Mouse (Mus musculus): Measurements from ENCODE around the gene Bcat2. TPM values are rescaled to one million over a fixed set of nuclear protein-coding genes. Genes with fewer than 3 reads are reported as not detected.
"Not testable (repeated sequence)": the region's sequence is repeated elsewhere in the genome, so short reads cannot be mapped to it uniquely, and the experiment has no call there.

The Bcat2 gene
- 111 and 127 TPM in 2 replicates for polyA plus RNA-seq (2012; rRNA removed)

GRCm38 (mm10) chr7:45570103-45570741, at the start of gene Bcat2:
Bcat2 (plus strand) TSS chr7:45570153.
- DNase-seq (ENCODE audit: low read depth), result no peak

GRCm38 (mm10) chr7:45520605-45521004, 49.3 kb upstream of the Bcat2 start:
- DNase-seq (ENCODE audit: low read depth), result no peak

GRCm38 (mm10) chr7:45521728-45522184, 48.2 kb upstream of the Bcat2 start:
- no peak for DNase-seq (ENCODE audit: low read depth)

GRCm38 (mm10) chr7:45522194-45522752, 47.7 kb upstream of the Bcat2 start:
- DNase-seq (ENCODE audit: low read depth), result no peak

- no peak for DNase-seq (ENCODE audit: low read depth)
These were observed 46.8 kb upstream of the Bcat2 start for GRCm38 (mm10) chr7:45522957-45523676.

- no peak for DNase-seq (ENCODE audit: low read depth)
These were observed 46.2 kb upstream of the Bcat2 start for GRCm38 (mm10) chr7:45523678-45524170.

- DNase-seq (ENCODE audit: low read depth), result no peak
These were observed 44.9 kb upstream of the Bcat2 start for GRCm38 (mm10) chr7:45524841-45525621.

- no peak for DNase-seq (ENCODE audit: low read depth)
These were observed 44.0 kb upstream of the Bcat2 start, which contains the start of the genes Ppp1r15a and Plekha4 for GRCm38 (mm10) chr7:45525809-45526473. Ppp1r15a (minus strand) TSS chr7:45526268. Plekha4 (plus strand) TSS chr7:45526330.

GRCm38 (mm10) chr7:45526474-45527120, 43.4 kb upstream of the Bcat2 start:
- no peak for DNase-seq (ENCODE audit: low read depth)

- not testable (repeated sequence) for DNase-seq (ENCODE audit: low read depth)
These were observed 42.8 kb upstream of the Bcat2 start for GRCm38 (mm10) chr7:45527169-45527568.

- no peak for DNase-seq (ENCODE audit: low read depth)
These were observed 40.5 kb upstream of the Bcat2 start for GRCm38 (mm10) chr7:45529461-45529860.

- DNase-seq (ENCODE audit: low read depth), result no peak
These were observed 39.3 kb upstream of the Bcat2 start for GRCm38 (mm10) chr7:45530643-45531042.

GRCm38 (mm10) chr7:45535676-45536075, 34.3 kb upstream of the Bcat2 start:
- peak; percentile 61 for DNase-seq (ENCODE audit: low read depth)

GRCm38 (mm10) chr7:45537602-45538001, 32.4 kb upstream of the Bcat2 start:
- no peak for DNase-seq (ENCODE audit: low read depth)

- DNase-seq (ENCODE audit: low read depth), result no peak
These were observed 31.6 kb upstream of the Bcat2 start for GRCm38 (mm10) chr7:45538163-45539041.

- no peak for DNase-seq (ENCODE audit: low read depth)
These were observed 30.9 kb upstream of the Bcat2 start for GRCm38 (mm10) chr7:45539095-45539494.

GRCm38 (mm10) chr7:45540213-45540612, 29.7 kb upstream of the Bcat2 start:
- DNase-seq (ENCODE audit: low read depth), result no peak

- no peak for DNase-seq (ENCODE audit: low read depth)
These were observed 25.4 kb upstream of the Bcat2 start for GRCm38 (mm10) chr7:45544525-45544924.

GRCm38 (mm10) chr7:45549641-45550436, 20.1 kb upstream of the Bcat2 start:
- no peak for DNase-seq (ENCODE audit: low read depth)
